Mouse (Mus musculus): Measurements from ENCODE around the gene Nr6a1. TPM values are rescaled to one million over a fixed set of nuclear protein-coding genes. Genes with fewer than 3 reads are reported as not detected.
A peak's percentile ranks its signal among the peaks of the same experiment; 100 is the strongest.

Nr6a1 gene
- polyA plus RNA-seq, 1 experiment from 2014 or later, result 1.5 TPM

GRCm38 (mm10) chr2:38835489-38835888 lies 92.0 kb downstream of the Nr6a1 start:
- Histone ChIP-seq H3K9ac (no peak overlapping the region), H3K27me3 (no peaks in the 10 kb centered on the region), H3K9me3 (replicated peaks) (no peaks in the 10 kb centered on the region), H3K36me3 (ENCODE audit: poor library complexity, severe bottlenecking) (peaks cover 29% of the 10 kb centered on the region), H3K4me2 (no peak overlapping the region), H3K4me3 (no peak overlapping the region), H3K27ac (no peak overlapping the region), H3K4me1 (no peaks in the 10 kb centered on the region)
- 92% methylated on average over 6 of the region's 6 CpGs for WGBS
- ATAC-seq, result no peak

GRCm38 (mm10) chr2:38831976-38832375 lies 95.5 kb downstream of the Nr6a1 start:
- no peak overlapping the region for H3K9ac ChIP-seq
- peaks cover 25% of the 10 kb centered on the region for H3K36me3 ChIP-seq (ENCODE audit: poor library complexity, severe bottlenecking)
- no peak overlapping the region for H3K4me3 ChIP-seq
- no peaks in the 10 kb centered on the region for H3K27me3 ChIP-seq
- H3K4me1 ChIP-seq, result peaks cover 13% of the 10 kb centered on the region; the same call in 1 of the 2 replicates
- H3K9me3 ChIP-seq (replicated peaks), result no peaks in the 10 kb centered on the region
- no peak for ATAC-seq
- no peak overlapping the region for H3K27ac ChIP-seq
- no peak overlapping the region for H3K4me2 ChIP-seq

- H3K4me3 ChIP-seq, result no peak overlapping the region
- no peak overlapping the region for H3K27ac ChIP-seq
- no peak overlapping the region for H3K4me2 ChIP-seq
- H3K27me3 ChIP-seq, result no peaks in the 10 kb centered on the region
- no peak for ATAC-seq
- no peaks in the 10 kb centered on the region for H3K9me3 ChIP-seq (replicated peaks)
- no peak overlapping the region for H3K9ac ChIP-seq
- peaks cover 24% of the 10 kb centered on the region for H3K4me1 ChIP-seq
- 94% methylated on average over 1 of the region's 1 CpGs for WGBS
- peaks cover 16% of the 10 kb centered on the region for H3K36me3 ChIP-seq (ENCODE audit: poor library complexity, severe bottlenecking)
Measured at GRCm38 (mm10) chr2:38829521-38829920, 98.0 kb downstream of the Nr6a1 start.

GRCm38 (mm10) chr2:38827801-38828306 lies 99.6 kb downstream of the Nr6a1 start:
- H3K27ac ChIP-seq, result no peak overlapping the region
- peaks cover 26% of the 10 kb centered on the region for H3K4me1 ChIP-seq
- H3K9ac ChIP-seq, result no peak overlapping the region
- 88% methylated on average over 3 of the region's 3 CpGs for WGBS
- H3K9me3 ChIP-seq (replicated peaks), result no peaks in the 10 kb centered on the region
- no peak for ATAC-seq
- H3K36me3 ChIP-seq (ENCODE audit: poor library complexity, severe bottlenecking), result peaks cover 9% of the 10 kb centered on the region; the same call in 1 of the 2 replicates
- H3K4me3 ChIP-seq, result no peak overlapping the region
- no peaks in the 10 kb centered on the region for H3K27me3 ChIP-seq
- no peak overlapping the region for H3K4me2 ChIP-seq

- Histone ChIP-seq H3K9me3 (replicated peaks) (no peaks in the 10 kb centered on the region), H3K36me3 (ENCODE audit: poor library complexity, severe bottlenecking) (peaks cover 5% of the 10 kb centered on the region; the same call in 1 of the 2 replicates), H3K4me3 (no peak overlapping the region), H3K9ac (no peak overlapping the region), H3K27ac (peak overlapping the region; percentile 44; the same call in 1 of the 2 replicates), H3K4me1 (peaks cover 29% of the 10 kb centered on the region), H3K4me2 (peak overlapping the region; percentile 42), H3K27me3 (no peaks in the 10 kb centered on the region)
- no peak for ATAC-seq
Measured at GRCm38 (mm10) chr2:38826189-38826588, 101.3 kb downstream of the Nr6a1 start.

GRCm38 (mm10) chr2:38824791-38825768 lies 102.4 kb downstream of the Nr6a1 start:
- ATAC-seq, result peak; percentile 61
- no peaks in the 10 kb centered on the region for H3K27me3 ChIP-seq
- H3K27ac ChIP-seq, result peak overlapping the region; percentile 94
- H3K4me3 ChIP-seq, result peak overlapping the region; percentile 51
- H3K9ac ChIP-seq, result peak overlapping the region; percentile 73
- no peaks in the 10 kb centered on the region for H3K36me3 ChIP-seq (ENCODE audit: poor library complexity, severe bottlenecking)
- peak overlapping the region; percentile 72 for H3K4me2 ChIP-seq
- WGBS, result under 1% methylated on average over 15 of the region's 15 CpGs
- peaks cover 29% of the 10 kb centered on the region for H3K4me1 ChIP-seq
- no peaks in the 10 kb centered on the region for H3K9me3 ChIP-seq (replicated peaks)

GRCm38 (mm10) chr2:38823912-38824583 lies 103.4 kb downstream of the Nr6a1 start:
- WGBS, result 0% methylated on average over 12 of the region's 12 CpGs
- peak overlapping the region; percentile 95 for H3K27ac ChIP-seq
- H3K4me2 ChIP-seq, result peak overlapping the region; percentile 68
- H3K36me3 ChIP-seq (ENCODE audit: poor library complexity, severe bottlenecking), result no peaks in the 10 kb centered on the region
- peaks cover 29% of the 10 kb centered on the region for H3K4me1 ChIP-seq
- peak overlapping the region; percentile 51 for H3K4me3 ChIP-seq
- peak overlapping the region; percentile 72 for H3K9ac ChIP-seq
- no peaks in the 10 kb centered on the region for H3K27me3 ChIP-seq
- peak; percentile 83 for ATAC-seq
- no peaks in the 10 kb centered on the region for H3K9me3 ChIP-seq (replicated peaks)

- WGBS, result 3% methylated on average over 8 of the region's 8 CpGs
- peak; percentile 39 for ATAC-seq
Measured at GRCm38 (mm10) chr2:38823406-38823805, 104.1 kb downstream of the Nr6a1 start.

GRCm38 (mm10) chr2:38822995-38823394 lies 104.5 kb downstream of the Nr6a1 start:
- Histone ChIP-seq H3K27me3 (no peaks in the 10 kb centered on the region), H3K27ac (peak overlapping the region; percentile 95), H3K4me2 (peak overlapping the region; percentile 68), H3K4me3 (peak overlapping the region; percentile 51), H3K36me3 (ENCODE audit: poor library complexity, severe bottlenecking) (no peaks in the 10 kb centered on the region), H3K4me1 (peaks cover 21% of the 10 kb centered on the region), H3K9ac (peak overlapping the region; percentile 72), H3K9me3 (replicated peaks) (no peaks in the 10 kb centered on the region)
- 0% methylated on average over 6 of the region's 6 CpGs for WGBS
- ATAC-seq, result peak; percentile 90

More at GRCm38 (mm10) chr2:38823406-38823805, 104.1 kb downstream of the Nr6a1 start:
- Histone ChIP-seq H3K36me3 (ENCODE audit: poor library complexity, severe bottlenecking) (no peaks in the 10 kb centered on the region), H3K4me1 (peaks cover 25% of the 10 kb centered on the region), H3K27me3 (no peaks in the 10 kb centered on the region), H3K9me3 (replicated peaks) (no peaks in the 10 kb centered on the region), H3K4me2 (peak overlapping the region; percentile 68), H3K9ac (peak overlapping the region; percentile 72), H3K27ac (peak overlapping the region; percentile 95), H3K4me3 (peak overlapping the region; percentile 51)

- H3K27ac ChIP-seq, result no peak overlapping the region
- no peaks in the 10 kb centered on the region for H3K27me3 ChIP-seq
- H3K4me2 ChIP-seq, result no peak overlapping the region
- H3K9me3 ChIP-seq (replicated peaks), result no peaks in the 10 kb centered on the region
- H3K4me3 ChIP-seq, result no peak overlapping the region
- H3K36me3 ChIP-seq (ENCODE audit: poor library complexity, severe bottlenecking), result no peaks in the 10 kb centered on the region
- WGBS, result 67% methylated on average over 4 of the region's 4 CpGs
- ATAC-seq, result no peak
- no peak overlapping the region for H3K9ac ChIP-seq
- no peaks in the 10 kb centered on the region for H3K4me1 ChIP-seq
Measured at GRCm38 (mm10) chr2:38817487-38817886, 110.0 kb downstream of the Nr6a1 start.

GRCm38 (mm10) chr2:38797087-38797624 lies 130.3 kb downstream of the Nr6a1 start:
- Histone ChIP-seq H3K36me3 (ENCODE audit: poor library complexity, severe bottlenecking) (no peaks in the 10 kb centered on the region), H3K27me3 (no peaks in the 10 kb centered on the region), H3K4me3 (no peak overlapping the region), H3K4me2 (no peak overlapping the region), H3K9me3 (replicated peaks) (no peaks in the 10 kb centered on the region), H3K9ac (no peak overlapping the region), H3K27ac (no peak overlapping the region), H3K4me1 (no peaks in the 10 kb centered on the region)
- ATAC-seq, result peak; percentile 75; the same call in 1 of the 2 replicates
- WGBS, result 9% methylated on average over 3 of the region's 3 CpGs

- no peak overlapping the region for H3K27ac ChIP-seq
- 57% methylated on average over 4 of the region's 4 CpGs for WGBS
- no peaks in the 10 kb centered on the region for H3K9me3 ChIP-seq (replicated peaks)
- no peaks in the 10 kb centered on the region for H3K36me3 ChIP-seq (ENCODE audit: poor library complexity, severe bottlenecking)
- H3K4me3 ChIP-seq, result no peak overlapping the region
- no peak overlapping the region for H3K4me2 ChIP-seq
- peaks cover 12% of the 10 kb centered on the region for H3K4me1 ChIP-seq
- H3K9ac ChIP-seq, result no peak overlapping the region
- no peak for ATAC-seq
- H3K27me3 ChIP-seq, result peaks cover 4% of the 10 kb centered on the region; the same call in 1 of the 2 replicates
Measured at GRCm38 (mm10) chr2:38787338-38787737, 140.2 kb downstream of the Nr6a1 start.
